Mouse (Mus musculus) thymus, postnatal 25 days (tissue): ENCODE results near the gene Fam131b.

Experiments used
- DNase-seq: peaks from one replicate; pipeline ENCODE4 v3.0.0; 2022

Gene Fam131b

GRCm38 (mm10) chr6:42324482-42325267 is at the start of gene Fam131b:
Gene Fam131b (minus strand): TSS chr6:42324643.
- DNase-seq: peak; percentile 64

DNA sequence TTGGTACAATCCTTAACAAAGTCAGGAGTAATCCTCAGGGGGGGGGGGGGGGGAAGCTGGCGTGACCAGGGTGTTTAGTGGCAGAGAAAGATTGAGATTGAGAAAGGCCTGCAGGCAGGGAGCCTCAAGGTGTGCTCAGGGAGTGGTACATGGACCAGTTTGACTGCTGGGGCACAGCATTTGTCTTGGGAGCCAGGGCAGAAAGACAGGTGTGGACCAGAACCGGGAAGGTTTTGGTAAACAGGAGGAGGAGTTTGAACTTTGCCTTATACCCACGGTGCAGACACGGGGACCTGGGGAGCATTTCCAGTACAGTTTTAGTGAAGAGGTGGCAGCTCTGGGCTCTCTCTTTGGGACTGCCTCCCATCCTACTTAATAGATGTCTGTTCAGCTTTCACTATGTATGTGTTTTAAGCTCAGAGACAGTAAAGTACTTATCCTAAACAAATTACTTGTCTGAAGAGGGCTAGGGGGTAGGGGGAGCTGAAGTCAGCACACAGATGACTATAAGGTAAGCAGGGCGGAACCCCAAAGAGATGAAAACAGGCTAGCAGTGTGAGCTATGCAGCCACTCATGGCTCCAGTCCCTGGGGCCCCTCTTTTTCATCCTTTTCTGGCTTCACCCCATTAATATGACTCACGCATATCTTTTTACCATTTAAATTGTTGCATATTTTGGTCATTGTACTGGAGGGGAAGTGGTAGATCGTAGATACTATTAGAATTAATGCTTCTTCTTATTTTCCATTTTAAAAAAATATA is 49.4 kb upstream of the Fam131b start:
- no peak for DNase-seq

DNA sequence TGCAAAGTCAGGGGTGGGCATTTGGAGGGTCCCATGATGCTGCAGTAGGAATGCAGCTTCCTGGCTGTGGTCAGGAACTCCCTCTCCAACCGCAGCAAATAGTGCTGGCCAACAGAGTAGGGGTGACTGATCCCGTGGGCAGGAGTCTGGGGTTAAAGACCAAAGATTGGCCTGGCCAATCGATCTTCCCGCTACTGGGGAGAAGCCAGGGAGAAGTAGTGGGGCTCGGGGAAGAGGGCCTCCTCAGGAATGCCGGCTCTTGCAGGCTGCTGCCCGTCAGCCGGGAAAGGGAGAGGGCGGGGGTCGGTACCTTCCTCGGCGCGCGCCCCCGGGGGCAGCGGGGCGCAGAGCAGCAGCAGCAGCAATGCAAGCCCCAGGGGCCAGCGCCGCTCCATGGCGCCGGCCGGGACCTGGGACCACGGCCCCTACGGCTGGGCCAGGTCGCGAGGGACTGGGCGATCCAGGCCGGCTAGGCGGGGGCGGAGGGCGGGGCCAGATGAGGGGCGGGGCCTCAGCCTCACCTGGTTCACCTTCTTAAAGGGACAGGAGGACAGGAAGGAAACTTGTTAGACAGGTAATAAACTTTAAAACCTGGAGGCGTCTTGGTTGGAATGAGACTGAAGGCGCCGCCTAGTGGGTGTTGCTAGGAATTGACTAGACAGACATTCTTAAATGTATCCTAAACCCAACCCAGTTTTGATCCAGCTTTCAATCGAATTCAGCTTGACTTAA is 48.5 kb upstream of the Fam131b start, which contains the start of gene Epha1:
Epha1 (minus strand) TSS at position 453 of the 732 bp plus-strand sequence.
- DNase-seq: peak; percentile 76

DNA sequence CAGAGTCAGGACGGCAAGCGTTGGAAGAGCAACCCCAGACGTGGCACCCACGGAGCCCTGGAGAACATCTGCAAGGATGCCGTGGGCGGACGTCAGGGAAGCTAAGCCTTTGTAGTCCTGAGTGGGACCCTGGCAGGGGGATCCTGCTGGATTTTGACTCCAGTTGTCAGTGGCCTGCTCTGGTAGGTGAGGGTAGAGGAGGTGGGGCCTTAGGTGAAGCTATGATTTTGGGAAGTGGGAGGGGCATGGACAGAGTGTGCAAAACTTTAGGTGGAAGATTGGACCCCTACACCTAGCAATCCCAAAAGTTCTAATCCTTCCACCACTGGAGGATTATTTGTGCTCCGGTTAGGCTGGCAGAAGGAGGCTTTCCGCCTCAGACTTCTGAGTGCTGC is 48.0 kb upstream of the Fam131b start:
- DNase-seq: no peak

GRCm38 (mm10) chr6:42372001-42372400 is 47.6 kb upstream of the Fam131b start:
- no peak for DNase-seq

DNA sequence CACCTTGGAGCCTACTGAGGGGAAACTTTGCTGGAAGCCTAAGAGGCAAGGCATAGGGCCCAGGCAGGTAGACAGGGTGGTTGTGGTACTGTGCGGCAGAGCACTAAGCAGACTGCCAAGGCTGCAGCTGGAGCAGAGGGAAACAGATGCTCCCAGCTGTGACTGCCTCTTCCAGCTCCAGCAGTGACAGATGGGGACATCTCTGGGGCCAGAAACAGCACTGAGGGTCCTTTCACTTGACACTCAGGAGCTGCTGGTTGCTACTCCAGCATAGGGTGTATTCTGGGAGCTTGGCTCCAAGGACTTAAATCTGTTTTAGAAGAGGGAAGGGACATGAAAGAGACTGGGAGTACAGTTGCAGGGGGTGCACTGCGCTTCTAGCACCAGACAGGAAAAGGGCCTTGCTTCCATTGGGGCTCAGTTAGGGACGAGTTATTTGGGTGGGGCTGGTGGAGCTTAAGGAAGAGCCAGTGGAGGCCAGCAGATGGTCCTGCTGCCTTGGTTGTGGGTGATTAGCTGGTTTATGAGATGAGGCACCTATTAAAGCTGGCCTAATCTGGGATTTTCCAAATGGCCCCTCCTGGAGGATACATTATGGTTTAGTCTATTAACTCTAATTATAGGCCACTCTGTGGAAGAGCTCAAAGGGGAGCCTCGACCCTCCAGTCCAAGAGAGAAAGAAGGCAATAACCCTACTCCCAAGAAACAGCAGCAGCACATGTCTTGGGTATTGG is 46.4 kb upstream of the Fam131b start:
- DNase-seq: no peak

DNA sequence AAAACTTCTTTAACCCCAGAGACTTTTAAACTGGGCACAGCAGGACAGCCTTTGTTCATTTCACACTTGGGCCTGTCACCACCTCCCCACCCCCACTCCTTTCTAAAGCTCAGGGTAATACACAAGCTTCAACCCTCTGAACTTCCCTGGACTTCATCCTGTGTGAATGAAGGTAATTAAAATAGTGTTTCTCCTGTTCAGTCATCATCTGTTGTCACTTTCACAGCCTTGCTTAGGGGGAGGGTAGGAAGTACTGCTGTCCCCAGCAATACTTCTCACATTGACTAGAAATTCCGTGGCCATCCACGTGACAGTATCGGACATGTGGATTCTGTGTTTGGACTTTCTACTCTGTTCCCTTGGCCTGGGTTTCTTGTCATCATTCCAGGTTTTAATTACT is 45.4 kb upstream of the Fam131b start:
- no peak for DNase-seq

DNA sequence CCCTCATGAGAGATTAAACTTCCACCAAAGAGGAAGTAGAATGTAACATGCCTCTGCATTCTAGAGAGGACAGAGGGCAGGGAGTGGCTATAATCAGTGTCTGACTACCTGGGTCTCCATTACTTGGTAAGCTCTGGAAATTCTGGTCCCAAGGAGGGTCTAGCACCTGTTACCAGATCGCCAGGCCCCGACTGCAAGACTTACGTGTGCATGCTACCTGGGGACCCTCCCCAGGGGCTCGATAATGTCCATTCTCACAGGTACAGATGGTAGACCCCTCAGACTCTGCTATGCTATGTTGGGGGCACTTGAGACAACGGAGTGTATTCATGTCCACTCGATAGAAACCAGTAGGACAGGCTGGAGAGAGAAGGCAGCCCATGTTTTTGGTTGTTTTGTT is 40.8 kb upstream of the Fam131b start:
- no peak for DNase-seq

DNA sequence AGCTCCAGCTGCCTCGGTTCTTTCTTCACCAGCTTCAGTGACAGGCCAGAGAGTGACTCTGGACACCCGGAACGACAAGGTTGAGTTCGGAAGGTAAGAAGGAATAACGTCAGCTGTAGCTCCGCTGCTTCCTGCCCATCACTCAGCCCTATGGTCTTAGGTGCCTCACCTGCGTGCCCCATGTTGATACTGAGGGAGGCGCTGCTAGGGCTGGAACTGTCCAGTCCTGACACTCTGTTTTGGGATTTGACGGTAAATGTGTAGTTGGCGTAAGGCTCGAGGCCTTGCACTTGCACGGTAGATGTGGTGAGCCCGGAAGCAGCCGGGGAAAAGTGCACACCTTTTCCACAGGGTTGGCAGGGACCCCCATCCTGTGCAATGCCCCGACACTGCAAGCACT is 40.2 kb upstream of the Fam131b start:
- no peak for DNase-seq

DNA sequence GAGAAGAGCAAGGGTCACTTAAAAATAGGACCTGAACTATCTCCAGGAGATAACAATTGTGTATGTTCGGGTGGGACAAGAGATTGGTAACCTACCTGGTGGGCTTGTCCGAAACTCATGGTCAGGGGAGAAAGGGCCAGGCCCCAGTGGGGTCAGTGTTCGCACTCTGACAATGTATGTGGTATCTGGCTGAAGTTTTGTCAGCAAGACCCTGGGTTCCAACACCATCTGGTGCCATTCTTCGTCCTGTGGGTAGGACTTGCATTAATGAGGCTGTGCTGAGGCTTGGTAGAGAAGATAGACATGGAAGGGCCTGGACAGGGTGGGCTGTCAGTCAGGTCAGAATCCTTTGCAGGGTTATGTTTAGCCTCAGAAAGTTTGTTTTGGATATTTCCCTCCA is 39.6 kb upstream of the Fam131b start:
- DNase-seq: no peak

DNA sequence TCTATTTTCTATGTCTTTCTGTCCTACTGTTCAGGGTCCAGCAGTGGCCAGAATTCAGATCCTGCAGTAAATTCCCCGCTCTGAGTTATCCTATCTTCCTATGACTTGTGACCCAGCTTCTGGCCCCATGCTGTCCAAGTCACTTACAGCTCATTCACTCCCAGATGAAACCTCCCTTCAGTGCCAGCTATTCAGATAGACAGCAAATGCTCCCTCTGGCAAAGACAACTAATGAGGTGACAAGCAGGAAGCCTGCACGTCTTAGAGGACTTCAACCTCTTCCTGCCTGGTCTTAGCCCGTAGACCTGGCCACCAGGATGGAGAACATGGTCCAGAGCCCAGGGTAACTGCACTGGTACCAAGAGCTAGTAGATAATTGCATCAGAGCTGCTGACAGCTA is 38.5 kb upstream of the Fam131b start:
- DNase-seq: no peak

- DNase-seq: no peak
These were observed 38.1 kb upstream of the Fam131b start for GRCm38 (mm10) chr6:42362497-42362896.

- no peak for DNase-seq
These were observed 37.6 kb upstream of the Fam131b start for GRCm38 (mm10) chr6:42362074-42362473.

- DNase-seq: no peak
These were observed 36.8 kb upstream of the Fam131b start for GRCm38 (mm10) chr6:42361041-42361895.

GRCm38 (mm10) chr6:42360231-42360840 is 35.9 kb upstream of the Fam131b start:
- no peak for DNase-seq

DNA sequence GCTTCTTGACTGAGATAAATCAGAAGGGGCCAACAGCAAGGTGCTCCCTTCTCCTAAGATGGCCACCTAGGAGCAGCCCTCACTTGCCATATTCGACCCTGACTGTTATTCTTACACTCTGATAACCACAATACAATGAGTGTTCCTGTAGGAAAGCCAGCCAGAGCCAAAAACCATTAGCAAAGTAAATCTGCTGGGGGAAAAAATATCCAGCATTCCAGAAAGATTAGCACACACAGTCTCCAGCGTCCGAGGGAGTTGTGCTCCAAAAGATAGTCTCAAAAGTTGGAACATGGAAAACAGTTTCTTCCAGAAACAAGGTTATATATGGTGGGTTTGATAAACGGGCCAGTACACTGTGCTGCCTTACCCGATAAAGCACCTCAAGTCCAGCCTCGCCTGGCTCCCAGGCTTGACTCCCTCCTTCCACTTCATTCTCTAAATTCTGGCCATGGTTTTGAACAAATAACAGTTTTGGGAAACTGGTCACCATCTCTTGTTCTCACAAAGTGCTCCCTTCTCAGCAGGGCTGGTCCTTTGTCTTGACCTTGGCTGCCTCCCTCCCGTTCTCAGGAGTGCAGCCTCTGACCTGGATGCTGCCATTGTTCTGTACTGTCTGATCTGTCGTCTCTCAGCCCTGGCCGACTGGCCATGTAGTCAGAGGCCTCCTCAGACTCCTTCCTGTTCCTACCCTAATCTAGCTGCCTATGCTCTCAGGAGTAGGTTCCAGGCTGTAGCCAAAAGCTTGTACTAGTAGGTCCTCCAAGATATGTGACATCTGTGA is 35.1 kb upstream of the Fam131b start:
- no peak for DNase-seq

GRCm38 (mm10) chr6:42358901-42359300 is 34.5 kb upstream of the Fam131b start:
- no peak for DNase-seq

GRCm38 (mm10) chr6:42357901-42358300 is 33.5 kb upstream of the Fam131b start:
- no peak for DNase-seq

- no peak for DNase-seq
These were observed 32.5 kb upstream of the Fam131b start for GRCm38 (mm10) chr6:42356913-42357312.

- DNase-seq: no peak
These were observed 31.6 kb upstream of the Fam131b start for GRCm38 (mm10) chr6:42355794-42356600.
